Mouse (Mus musculus) regulatory T cell (primary cell): ENCODE results near the gene Magoh.

Source experiments
- in situ Hi-C: fragments of 300-600 bp; cut with MboI, MseI; formaldehyde crosslinking; loops from one replicate; pipeline ENCODE4 v1.15.1; 2025; ENCODE audit warnings: high pct_unique_total_duplicates

Gene Magoh

DNA sequence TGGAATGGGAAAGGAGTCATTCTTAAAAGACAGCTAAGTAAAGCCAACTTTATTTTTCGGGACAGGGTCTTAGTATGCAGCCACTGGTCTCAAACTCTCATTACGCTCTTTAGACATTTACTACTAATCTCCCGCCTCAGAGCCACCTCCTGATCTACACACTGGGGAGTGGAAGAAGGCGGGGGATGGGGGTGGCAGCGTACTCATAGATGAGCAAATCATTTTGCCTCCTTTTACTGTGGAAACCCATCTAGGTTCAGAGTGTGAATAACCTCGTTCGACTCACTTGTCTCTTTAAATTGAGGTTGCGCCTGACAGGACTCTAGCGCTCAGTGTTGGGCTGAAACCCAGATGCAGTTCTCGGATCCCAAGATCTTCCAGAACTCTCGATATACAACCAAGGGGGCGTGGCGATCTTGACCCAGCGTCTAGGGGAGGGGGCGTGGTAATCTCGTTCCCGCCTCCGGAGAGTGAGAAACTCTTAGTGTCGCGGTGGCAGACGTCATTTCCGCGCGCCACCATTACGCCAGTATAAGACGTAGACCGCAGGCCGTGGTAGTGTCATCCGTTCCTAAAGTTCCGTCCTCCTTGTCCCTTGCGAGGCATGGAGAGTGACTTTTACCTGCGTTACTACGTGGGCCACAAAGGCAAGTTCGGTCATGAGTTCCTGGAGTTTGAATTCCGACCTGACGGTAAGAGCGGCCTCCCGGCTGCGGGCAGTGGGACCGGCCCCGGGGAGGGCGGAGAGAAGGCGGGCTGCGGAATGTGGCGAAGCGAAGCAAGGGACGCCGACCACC is at the start of gene Magoh:
Magoh (plus strand) TSS at position 502 of the 797 bp plus-strand sequence.
- in situ Hi-C loops, result no loop called here

DNA sequence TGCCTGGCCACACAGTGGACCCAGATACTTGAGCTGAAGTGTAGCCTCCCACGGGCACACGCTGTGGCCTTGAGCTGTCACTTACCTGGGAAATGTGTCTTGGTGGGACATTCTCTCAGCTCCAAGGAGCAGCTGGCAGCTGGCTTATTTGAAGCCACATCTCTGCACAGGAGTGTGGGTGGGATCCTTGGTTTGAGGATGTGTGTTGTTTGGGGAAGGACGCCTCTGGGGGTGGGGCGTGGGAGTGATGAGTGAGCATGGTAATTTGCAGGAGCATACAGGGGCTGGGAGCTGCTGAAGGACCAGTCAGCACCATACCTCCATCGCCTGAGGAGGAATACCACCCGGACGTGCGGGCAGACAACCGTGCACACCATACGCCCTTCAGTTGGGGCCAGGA is 49.4 kb upstream of the Magoh start:
- in situ Hi-C loops, result no loop called here

DNA sequence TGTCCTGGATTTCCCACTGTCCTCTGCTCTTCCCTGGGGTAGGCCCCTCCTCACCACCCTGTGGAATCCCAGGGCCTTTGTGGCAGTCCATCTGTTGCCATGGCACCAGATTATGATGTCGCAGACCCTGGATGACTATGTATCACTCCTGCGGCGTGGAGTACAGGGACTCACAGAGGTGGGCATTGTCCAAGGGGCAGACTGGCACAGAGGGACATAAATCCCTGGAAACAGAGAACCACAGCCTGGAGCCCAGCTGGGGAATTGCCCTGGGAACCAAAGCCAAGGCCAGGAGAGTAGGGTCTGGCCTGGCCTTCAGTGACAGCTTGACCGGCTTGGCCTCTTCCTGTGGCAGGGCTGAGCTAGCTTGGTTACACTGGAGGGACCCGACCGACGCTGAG is 48.7 kb upstream of the Magoh start:
- in situ Hi-C loops, result no loop called here

DNA sequence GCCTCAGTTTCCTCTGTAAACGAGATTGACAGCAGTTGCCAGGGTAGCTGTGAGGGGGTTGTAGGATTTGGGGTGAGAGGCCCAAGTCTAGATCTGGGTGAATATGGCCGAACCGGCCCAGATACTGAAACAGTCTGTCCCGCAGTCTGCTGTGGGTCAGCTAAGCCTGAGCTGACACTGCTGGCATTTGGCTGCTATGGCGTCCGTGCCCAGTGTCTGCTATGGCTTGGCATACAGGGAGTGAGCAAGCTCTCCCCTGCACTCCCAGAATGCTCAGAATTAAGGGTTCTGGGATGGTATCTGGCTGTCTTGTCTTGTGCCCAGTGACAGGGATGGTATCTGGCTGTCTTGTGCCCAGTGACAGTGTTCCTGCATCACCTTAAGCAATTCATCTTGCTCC is 47.9 kb upstream of the Magoh start:
- in situ Hi-C loops, result no loop called here

DNA sequence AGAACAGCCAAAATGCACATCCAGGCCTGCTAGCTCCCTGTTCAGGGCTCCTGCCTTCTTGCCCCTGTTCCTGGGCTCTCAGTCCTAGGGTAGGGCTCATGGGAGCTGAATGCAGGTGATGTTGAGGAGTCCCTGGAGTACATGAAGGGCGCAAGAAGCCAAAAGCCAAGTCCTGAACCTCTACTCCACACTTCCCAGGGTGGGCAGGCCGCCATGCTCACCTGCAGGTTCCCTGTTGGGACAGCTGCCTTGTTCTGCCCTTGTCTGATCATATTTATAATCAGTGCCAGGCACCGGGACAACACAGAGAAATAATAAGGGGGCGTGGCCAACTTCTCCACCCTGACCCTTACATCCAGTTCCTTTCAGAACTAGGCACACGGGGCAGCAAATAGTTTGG is 46.0 kb upstream of the Magoh start:
- in situ Hi-C loops, result no loop called here

DNA sequence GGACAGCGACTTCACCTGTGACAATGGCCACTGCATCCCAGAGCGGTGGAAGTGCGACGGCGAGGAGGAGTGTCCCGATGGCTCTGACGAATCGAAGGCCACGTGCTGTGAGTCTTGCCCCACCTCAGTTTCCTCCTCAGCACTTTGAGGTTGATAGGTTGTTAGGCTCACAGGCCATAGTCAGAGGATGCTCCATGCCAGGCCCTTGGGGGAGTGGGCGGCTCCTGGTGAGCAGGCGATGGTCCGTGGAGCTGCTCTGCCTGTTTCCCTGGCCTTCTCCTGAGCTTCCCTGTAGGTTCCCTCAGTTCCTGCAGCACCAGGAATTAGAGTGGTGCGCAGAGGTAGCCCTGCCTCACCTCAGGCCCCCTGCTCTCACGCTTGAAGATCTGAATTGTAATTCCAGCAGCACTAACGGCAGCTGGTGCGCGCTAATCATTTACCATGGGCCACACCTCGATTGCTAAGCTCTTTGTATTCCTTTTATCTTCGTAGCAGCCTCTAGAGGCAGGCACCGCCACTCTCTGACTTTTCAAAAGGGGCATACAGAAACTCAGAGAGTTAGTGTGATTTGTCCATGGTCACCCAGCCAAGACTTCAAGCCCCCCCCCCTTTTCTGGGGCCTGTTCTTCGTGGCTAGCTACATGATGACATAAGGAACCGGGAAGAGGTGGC is 44.8 kb upstream of the Magoh start:
- in situ Hi-C loops, result no loop called here

DNA sequence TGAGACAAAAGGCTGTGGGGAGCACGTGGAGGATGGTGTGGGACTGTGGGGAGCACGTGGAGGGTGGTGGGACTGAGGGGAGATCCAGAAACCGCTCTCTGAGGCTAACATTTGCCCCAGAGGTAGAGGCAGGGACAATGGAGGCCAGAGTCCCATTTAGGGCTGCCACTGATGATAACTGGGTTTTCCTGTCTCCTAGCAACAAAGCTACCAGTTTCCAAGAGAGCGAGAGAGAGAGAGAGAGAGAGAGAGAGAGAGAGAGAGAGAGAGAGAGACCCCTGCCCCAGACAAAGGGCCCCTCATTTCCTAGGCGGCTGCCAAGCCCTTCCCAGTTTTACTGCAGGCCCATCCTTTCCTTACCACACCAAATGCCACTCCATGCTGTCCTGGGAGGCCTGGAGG is 44.0 kb upstream of the Magoh start:
- in situ Hi-C loops, result no loop called here

DNA sequence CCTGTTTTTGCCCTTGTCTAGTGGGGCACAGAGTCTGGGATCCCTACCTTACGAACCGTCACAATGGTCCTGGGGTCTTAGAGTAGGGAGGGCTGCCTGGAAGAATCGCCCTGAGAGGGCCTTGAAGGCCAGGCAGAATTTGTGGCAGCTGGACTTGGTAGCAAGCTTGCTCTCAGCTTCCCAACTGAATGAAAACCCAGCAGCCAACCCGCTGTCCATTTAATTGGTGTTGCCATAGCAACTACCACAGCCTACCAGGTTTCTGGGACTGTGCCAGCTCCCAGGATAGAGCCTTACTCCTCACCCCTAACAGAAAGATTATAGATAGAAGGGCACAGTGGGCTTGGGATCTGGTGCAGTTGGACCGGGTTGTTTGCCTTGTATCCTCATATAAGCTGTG is 42.8 kb upstream of the Magoh start:
- in situ Hi-C loops, result no loop called here

DNA sequence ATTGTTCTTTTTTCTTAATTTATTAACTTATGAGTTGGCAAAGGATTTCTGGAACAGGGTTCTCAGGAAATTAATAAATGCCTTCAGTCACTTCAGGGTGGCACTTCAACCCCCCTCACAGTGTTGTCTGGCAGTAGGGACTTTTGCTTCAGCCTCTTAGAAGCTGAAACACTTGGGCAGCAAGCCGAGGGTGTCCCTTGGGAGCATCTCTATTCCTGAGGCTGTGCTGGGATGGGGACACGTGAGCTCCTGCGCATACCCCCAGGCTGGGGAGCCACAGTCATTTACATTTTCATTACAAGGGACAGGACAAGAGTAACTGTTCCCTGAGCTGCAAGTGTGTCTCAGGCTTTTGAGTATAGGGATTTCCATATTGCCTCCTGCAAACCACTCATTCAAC is 41.6 kb upstream of the Magoh start:
- in situ Hi-C loops, result no loop called here

DNA sequence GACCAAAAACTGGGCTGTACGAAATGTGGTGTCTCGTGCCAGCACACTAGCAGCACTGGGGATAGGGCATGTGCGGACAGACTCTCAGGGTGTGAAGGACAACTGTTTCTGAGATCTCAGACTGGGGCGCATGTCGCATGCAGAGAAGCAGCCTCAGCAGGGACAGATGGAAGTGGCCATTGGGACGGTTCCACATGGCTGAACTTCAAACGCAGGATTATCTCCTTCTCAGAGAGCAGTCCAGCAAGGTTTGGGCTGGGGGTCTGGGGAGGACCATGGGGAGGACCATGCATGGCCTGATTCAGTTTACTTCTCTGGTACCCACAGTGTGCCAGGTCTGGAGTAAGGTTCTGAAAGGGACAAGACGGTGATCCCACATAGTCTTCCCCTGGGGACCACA is 35.9 kb upstream of the Magoh start:
- in situ Hi-C loops, result loop anchor here (5.0 kb wide), 1 partner anchor 106 kb away; no protein-coding TSS in a partner anchor

DNA sequence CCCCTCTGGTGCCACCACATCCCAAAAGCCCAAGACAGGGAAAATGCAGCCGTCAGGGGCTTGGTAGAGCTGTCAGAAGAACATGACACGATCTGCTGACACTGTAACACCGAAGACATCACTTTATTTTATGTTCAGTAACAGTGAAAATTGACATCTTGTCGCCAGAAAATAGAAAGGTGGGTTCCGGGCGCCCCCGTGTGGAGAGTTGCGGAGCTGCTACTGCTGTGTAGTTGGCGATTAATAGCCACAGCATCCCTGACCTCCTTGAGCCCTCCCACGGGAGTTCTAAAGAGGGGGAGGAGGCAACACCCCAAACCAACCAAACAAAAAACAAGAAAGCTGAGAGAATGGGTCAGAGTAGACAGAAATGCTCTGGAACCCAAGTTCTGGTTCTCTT is 34.6 kb upstream of the Magoh start:
- in situ Hi-C loops, result loop anchor here (5.0 kb wide), 1 partner anchor 108 kb away; no protein-coding TSS in a partner anchor

DNA sequence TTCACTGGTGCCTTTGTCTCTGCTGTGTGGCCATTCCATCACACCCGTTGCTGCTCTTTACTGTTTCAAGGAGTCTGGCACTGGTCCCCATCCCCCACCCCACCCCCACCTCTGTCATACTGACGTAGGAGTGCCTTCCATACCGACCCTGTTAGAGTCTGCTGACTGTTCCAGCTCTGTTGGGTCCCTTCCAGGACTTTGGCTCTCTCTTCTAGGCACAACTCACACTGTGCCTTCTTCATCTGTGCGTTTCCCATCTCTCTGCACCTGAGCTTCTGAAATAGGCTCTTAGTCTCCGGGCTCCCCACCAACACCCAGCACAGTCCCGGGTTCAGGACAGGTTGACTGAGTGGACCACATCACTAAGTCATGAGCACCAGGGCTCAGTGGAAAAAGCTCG is 32.8 kb upstream of the Magoh start:
- in situ Hi-C loops, result no loop called here

DNA sequence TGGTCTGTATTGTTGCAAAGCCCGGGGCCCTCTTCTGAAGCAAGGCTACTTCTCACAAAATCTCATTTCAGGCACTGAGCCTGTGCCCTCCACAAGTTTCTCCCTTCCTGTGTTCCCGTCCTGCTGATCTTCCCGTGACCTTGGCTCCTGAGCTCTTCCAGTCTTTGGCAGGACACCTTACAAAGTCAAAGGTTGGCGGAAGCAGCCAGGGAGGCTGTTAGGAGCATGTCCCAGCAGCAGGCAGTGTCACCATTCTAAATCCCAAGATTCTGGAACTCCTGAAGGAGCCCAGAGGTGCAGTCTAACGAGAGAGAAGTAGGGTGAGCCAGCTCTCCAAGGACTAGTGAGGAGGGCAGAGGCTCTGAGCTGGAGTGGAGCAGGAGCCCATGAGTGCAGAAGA is 31.0 kb upstream of the Magoh start:
- in situ Hi-C loops, result no loop called here

DNA sequence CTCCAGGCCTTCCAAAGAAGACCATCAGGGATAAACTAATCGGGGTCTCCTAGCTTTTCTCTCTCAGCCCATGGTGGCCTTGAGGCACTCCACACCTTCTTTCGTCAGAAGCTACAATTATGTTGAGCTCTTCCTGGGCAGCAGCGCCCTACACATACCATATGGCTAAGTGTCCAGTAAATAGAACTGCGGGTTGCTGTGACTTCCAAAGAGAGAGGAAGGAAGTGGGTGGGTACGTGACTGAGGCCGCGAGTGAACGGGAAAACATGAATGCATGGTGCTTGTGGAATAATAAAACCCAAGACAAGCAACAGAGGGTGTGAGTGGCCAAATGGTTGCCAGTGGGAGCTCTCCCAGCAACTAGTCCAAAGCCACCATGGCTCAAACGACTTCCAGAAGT is 29.9 kb upstream of the Magoh start:
- in situ Hi-C loops, result no loop called here

DNA sequence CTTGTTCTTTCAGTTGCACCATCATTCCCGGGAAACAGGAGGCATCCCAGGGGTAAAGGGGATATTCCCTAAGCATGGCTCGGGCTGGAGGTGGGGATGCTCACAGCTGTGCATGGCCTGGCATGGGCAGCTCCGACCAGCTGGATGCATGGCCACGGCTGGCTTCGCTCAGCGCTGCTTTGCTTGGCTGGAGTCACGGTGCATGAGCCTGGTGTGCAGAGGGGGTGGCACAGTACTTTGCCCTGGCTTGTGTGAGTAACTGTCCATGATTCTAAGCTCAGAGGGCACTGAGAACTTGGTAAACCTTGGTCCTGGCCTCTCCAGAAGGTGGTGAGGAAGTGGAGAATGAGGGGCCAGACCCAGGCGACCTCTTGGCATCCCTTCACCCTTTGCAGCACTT is 29.5 kb upstream of the Magoh start:
- in situ Hi-C loops, result no loop called here

DNA sequence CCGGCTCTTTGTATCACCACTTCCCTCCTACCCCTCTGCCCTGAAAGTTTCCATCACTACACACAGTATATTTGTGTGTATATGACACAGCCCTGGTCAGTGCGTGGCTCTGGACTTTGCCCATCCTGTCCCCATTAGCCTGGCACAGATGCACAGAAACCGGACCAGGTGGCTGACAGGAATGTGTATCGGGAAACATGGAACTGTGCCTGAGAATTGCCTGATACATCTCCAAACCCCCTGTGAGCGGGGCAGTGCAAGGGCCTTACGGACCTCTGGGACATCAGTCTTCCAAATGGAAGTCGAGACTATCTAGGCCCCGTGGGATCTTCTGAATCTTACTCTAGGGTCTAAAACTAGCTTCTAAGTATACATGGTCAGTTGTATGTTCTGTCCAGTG is 26.2 kb upstream of the Magoh start:
- in situ Hi-C loops, result no loop called here

DNA sequence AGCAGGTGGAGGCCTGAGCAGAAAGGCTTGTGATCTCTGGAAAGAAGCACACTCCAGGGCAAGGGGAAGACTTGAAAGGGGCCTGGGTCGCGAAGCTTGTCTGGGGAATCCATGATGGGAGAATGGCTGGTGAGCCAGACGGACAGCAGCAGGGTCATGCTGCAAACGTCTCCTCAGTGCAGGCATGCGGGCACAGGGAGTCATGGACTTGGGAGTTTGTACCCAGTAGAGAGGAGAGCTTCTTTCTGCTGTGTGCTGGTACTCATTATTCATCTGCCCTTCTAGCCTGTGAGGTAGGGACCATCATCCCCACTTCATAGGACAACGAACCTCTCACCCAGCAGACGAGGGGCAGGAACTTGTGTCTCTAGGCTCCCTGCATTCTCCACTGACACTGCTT is 25.7 kb upstream of the Magoh start:
- in situ Hi-C loops, result no loop called here

DNA sequence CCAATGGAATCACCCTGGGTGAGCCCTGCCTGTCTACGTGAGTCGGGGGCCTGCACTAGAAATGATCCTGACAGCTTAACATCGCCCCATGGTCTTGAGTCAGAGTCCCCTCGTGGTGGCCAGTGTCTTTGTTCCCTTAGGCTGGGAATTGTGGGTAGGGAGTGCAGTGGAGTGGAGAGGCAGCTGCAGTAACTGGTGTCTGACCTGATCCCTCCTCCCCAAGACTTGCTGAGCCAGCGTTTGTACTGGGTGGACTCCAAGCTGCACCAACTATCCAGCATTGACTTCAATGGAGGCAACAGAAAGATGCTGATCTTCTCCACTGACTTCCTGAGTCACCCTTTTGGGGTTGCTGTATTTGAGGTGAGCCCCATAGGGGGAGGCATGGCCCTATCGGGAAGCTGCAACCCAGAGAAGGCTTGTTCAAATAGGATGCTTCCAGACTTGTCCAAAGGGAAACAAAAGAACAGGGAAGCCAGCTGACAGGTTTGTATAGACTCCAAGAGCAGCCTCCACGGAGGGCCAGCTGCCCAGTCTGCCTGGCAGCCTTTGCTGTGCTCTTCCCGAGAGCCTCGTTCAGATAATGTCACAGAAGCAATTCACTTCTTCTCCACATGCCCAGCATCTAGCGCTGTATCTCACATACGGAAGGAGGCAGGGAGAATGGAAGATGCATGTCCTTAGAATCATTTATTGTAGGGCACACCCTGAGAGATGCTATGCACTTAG is 22.4 kb upstream of the Magoh start:
- in situ Hi-C loops, result no loop called here

DNA sequence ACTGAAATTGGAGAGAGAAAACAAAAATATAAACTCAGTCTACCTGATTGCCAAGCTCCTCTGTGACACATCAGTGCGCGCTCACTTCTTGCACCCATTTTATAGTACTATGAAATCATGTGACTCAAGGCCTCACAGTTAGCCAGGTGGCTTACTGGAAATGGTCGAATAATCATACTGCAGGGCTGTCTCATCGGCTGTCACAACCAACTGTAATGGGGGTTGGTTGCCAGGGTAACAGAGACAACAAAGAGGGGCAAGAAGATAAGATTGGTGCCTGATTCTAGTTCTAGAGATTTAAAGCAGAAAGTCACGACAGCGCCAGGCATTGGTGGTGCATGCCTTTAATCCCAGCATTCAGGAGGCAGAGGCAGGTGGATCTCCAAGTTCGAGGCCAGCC is 20.6 kb upstream of the Magoh start:
- in situ Hi-C loops, result no loop called here

DNA sequence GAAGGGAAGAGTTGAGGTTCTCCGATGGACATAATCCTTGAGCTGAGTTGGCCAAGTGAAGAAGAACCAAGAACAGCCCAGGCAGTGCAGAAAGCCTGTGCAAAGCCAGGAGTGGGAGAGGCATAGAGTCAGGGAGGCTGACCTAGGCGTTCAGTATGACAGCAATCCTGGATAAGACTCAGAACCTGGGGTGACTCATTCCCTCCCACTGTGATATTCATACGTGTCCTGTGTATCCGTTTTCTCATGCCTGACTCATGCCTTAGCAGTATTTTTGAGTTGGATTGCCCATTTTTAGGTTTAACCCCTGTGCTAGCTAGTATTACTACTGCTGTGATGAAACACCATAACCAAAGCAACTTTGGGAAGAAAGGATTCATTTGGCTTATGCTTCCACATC is 14.7 kb upstream of the Magoh start:
- in situ Hi-C loops, result no loop called here

DNA sequence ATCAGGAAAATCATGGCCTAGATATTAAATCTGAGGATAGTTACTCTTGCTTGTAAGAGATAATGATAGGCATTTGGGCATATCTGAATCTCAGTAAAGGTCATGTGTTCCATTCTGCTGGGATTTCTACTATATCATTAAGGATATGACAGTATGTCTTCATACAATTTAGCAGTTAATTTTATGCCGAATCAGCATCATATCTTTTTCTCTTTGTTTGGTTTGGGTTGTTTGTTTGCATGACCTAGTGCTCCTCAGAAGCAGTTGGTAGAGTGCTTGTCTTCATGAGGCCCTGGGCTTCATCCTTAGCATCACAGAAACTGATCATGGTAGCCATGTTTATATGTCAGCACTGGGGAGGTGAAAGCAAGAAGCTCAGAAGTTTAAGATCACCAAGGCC is 2.1 kb downstream of the Magoh start:
- in situ Hi-C loops, result no loop called here

DNA sequence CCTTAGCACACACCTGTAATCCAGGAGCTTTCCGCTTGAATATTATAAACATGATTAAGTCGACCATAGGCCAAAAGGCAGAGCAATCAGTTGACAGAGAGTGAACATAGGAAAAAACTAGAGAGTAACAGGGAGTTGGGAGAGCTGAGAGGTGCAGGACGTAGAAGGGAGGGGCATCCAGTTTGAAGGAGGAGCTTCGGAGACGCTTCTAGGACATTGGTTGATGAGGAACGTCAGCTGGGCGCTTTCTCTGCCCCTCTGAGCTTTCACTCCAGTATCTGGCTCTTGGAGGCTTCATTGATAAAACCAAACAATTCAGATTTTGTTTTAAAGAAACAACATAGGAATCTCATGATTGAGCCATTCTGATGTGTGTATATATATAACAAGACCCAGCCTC is 6.8 kb downstream of the Magoh start:
- in situ Hi-C loops, result no loop called here

DNA sequence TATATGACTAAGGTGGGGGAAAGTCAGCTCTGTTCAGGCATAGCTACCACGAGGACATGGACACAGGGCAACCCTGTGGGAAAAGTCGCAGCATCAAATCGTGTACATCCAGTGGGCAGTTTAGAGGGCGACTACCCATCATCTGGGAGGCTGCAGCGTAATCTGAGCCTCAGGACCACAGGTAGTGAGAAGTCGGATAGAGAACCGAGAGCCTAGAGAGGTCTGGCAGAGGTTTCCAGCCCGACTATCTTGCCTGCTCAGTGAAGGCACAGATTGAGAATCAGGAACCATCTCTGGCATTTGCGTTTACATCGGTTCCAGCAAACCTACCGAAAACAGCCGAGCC is 9.8 kb downstream of the Magoh start:
- in situ Hi-C loops, result no loop called here
